Mouse (Mus musculus) lung, postnatal 0 days (tissue): ENCODE results near the gene Phf11c. TPM values are rescaled to one million over a fixed set of nuclear protein-coding genes. Genes with fewer than 3 reads are reported as not detected.
"Not testable (repeated sequence)": the region's sequence is repeated elsewhere in the genome, so short reads cannot be mapped to it uniquely, and the experiment has no call there.

ENCODE experiments used
- ATAC-seq: fragments of 200-750 bp; cut with Nextera tagmentation; 2 replicates; pipeline ENCODE4 v1.8.0; 2017; ENCODE audit warnings: moderate library complexity
- DNase-seq: peaks from one replicate; pipeline ENCODE4 v3.0.0-alpha.2; 2016; ENCODE audit warnings: low spot score
- H3K27ac ChIP-seq: fragments of 300-500 bp; sonication (generic); 2 replicates; pipeline ENCODE4 v1.5.1; 2014; ENCODE audit warnings: antibody characterized with exemption, mild to moderate bottlenecking, low read length, mixed read lengths
- H3K27me3 ChIP-seq: fragments of 300-500 bp; sonication (generic); replicated peaks from 2 replicates; pipeline ENCODE4 v1.6.1; 2014; ENCODE audit warnings: low read length, mixed read lengths; ENCODE audit not compliant: insufficient read depth
- H3K36me3 ChIP-seq: fragments of 300-500 bp; sonication (generic); 2 replicates; pipeline ENCODE4 v1.6.1; 2014; ENCODE audit warnings: low read length, mixed read lengths; ENCODE audit not compliant: insufficient read depth
- H3K4me1 ChIP-seq: fragments of 300-500 bp; sonication (generic); 2 replicates; pipeline ENCODE4 v1.6.1; 2014; ENCODE audit warnings: antibody characterized with exemption, low read depth, low read length, mixed read lengths; ENCODE audit not compliant: insufficient read depth
- H3K4me2 ChIP-seq: fragments of 300-500 bp; sonication (generic); replicated peaks from 2 replicates; pipeline ENCODE4 v1.6.1; 2014; ENCODE audit warnings: low read depth, mild to moderate bottlenecking, low read length, moderate library complexity, mixed read lengths
- H3K4me3 ChIP-seq: fragments of 300-500 bp; sonication (generic); 2 replicates; pipeline ENCODE4 v1.5.1; 2014; ENCODE audit warnings: low read depth, low read length
- H3K9ac ChIP-seq: fragments of 300-500 bp; sonication (generic); replicated peaks from 2 replicates; pipeline ENCODE4 v1.6.1; 2014; ENCODE audit warnings: low read depth, mild to moderate bottlenecking
- H3K9me3 ChIP-seq: fragments of 300-500 bp; sonication (generic); 2 replicates; pipeline ENCODE4 v1.6.1; 2016; ENCODE audit warnings: low read length, mixed read lengths
- CTCF ChIP-seq: IDR thresholded peaks from 2 replicates; pipeline ENCODE4 v1.5.1; 2016; ENCODE audit warnings: antibody characterized with exemption, mild to moderate bottlenecking
- EP300 ChIP-seq: IDR thresholded peaks from 2 replicates; pipeline ENCODE4 v1.6.1; 2016; ENCODE audit warnings: antibody characterized with exemption, mild to moderate bottlenecking, control low read depth
- WGBS: fragments of 180-500 bp; shearing (Covaris S2); extraction: QIAGEN DNeasy Blood & Tissue Kit; methylation state at CpG from one replicate; pipeline ENCODE4 v1.1.7; 2014; 5-methylcytosine and 5-hydroxymethylcytosine counted together
- polyA plus RNA-seq: library from polyadenylated mRNA; unstranded; fragments of >200 nt; fragmentation: Nextera tagmentation; extraction: Ambion mirVana; gene quantifications from 2 replicates; pipeline ENCODE4 v1.2.1, GENCODE M21; 2015

Phf11c gene
- polyA plus RNA-seq, 1 experiment from 2014 or later = 0.19 TPM

- Histone ChIP-seq H3K4me1 (no peaks in the 10 kb centered on the region), H3K27me3 (no peaks in the 10 kb centered on the region), H3K27ac (no peak overlapping the region), H3K9me3 (no peaks in the 10 kb centered on the region), H3K4me3 (no peak overlapping the region), H3K4me2 (no peak overlapping the region), H3K9ac (no peak overlapping the region), H3K36me3 (no peaks in the 10 kb centered on the region)
- DNase-seq (no peak), ATAC-seq (no peak)
- TF ChIP-seq EP300 (no peak), CTCF (no peak)
Measured at GRCm38 (mm10) chr14:59435206-59435605, 40.0 kb upstream of the Phf11c start.

DNA sequence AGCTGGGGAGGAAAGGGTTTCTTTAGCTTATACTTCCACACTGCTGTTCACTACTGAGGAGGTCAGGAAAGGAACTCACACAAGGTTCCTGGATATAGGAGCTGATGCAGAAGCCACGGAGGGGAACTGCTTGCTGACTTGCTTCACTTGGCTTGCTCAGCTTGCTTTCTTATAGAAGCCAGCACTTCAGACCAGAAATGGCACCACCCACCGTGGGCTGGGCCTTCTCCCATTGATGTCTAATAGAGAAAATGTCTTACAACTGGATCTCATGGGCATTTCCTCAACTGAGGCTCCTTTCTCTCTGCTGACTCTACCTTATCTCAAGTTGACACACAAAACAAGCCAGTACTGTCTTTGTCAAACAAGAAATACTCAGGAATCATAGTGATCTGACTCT is 38.7 kb upstream of the Phf11c start:
- Histone ChIP-seq H3K4me1 (no peaks in the 10 kb centered on the region), H3K36me3 (no peaks in the 10 kb centered on the region), H3K9me3 (no peaks in the 10 kb centered on the region), H3K4me3 (no peak overlapping the region), H3K27me3 (no peaks in the 10 kb centered on the region), H3K4me2 (no peak overlapping the region), H3K9ac (no peak overlapping the region), H3K27ac (no peak overlapping the region)
- no peak for TF ChIP-seq CTCF
- no peak for TF ChIP-seq EP300
- ATAC-seq (no peak), DNase-seq (no peak)
- 57% methylated on average over 2 of the region's 2 CpGs for WGBS

GRCm38 (mm10) chr14:59430556-59430955 is 35.4 kb upstream of the Phf11c start:
- no peak overlapping the region for H3K27ac ChIP-seq
- H3K27me3 ChIP-seq = no peaks in the 10 kb centered on the region
- no peak overlapping the region for H3K4me2 ChIP-seq
- TF ChIP-seq CTCF = no peak
- no peak for TF ChIP-seq EP300
- H3K4me1 ChIP-seq = no peaks in the 10 kb centered on the region
- no peak for ATAC-seq
- no peak overlapping the region for H3K9ac ChIP-seq
- H3K4me3 ChIP-seq = no peak overlapping the region
- WGBS = 70% methylated on average over 1 of the region's 1 CpGs
- no peak for DNase-seq
- no peaks in the 10 kb centered on the region for H3K36me3 ChIP-seq
- no peaks in the 10 kb centered on the region for H3K9me3 ChIP-seq

GRCm38 (mm10) chr14:59422912-59423663 is 27.9 kb upstream of the Phf11c start:
- H3K4me2 ChIP-seq = no peak overlapping the region
- ATAC-seq (no peak), DNase-seq (no peak)
- H3K36me3 ChIP-seq = no peaks in the 10 kb centered on the region
- TF ChIP-seq CTCF = no peak
- no peak for TF ChIP-seq EP300
- H3K27ac ChIP-seq = no peak overlapping the region
- no peaks in the 10 kb centered on the region for H3K9me3 ChIP-seq
- 85% methylated on average over 11 of the region's 11 CpGs for WGBS
- no peaks in the 10 kb centered on the region for H3K4me1 ChIP-seq
- no peaks in the 10 kb centered on the region for H3K27me3 ChIP-seq
- no peak overlapping the region for H3K4me3 ChIP-seq
- no peak overlapping the region for H3K9ac ChIP-seq

DNA sequence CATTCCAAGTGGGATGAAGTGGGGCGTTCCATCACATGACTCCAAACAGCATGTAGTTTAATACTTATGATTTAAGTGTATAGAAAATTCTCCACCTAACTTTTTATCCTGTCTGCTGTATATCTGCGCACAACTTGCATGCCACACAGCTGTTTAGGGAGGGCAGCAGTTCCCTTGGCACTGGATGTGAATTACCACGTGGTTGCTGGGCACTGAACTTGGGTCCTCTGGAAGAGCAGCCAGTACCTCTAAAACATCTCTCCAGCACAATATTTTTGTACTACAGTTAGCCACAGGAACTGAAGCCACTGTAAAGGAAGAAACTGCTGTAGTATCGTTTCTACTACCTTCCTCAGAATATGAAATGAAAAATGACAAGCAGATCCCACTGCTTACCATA is 23.0 kb upstream of the Phf11c start:
- no peak for DNase-seq
- no peak for TF ChIP-seq EP300
- no peak for TF ChIP-seq CTCF

GRCm38 (mm10) chr14:59414979-59415378 is 19.8 kb upstream of the Phf11c start:
- H3K4me1 ChIP-seq, H3K4me2 ChIP-seq, H3K9me3 ChIP-seq, H3K36me3 ChIP-seq, DNase-seq, ATAC-seq, H3K9ac ChIP-seq, H3K27me3 ChIP-seq, H3K27ac ChIP-seq, H3K4me3 ChIP-seq: not testable (repeated sequence)
- 98% methylated on average over 2 of the region's 2 CpGs for WGBS

More for the DNA sequence above, 23.0 kb upstream of the Phf11c start:
- no peak for ATAC-seq
- no peaks in the 10 kb centered on the region for H3K9me3 ChIP-seq
- no peaks in the 10 kb centered on the region for H3K36me3 ChIP-seq
- no peak overlapping the region for H3K27ac ChIP-seq
- 93% methylated on average over 4 of the region's 4 CpGs for WGBS
- H3K4me1 ChIP-seq = no peaks in the 10 kb centered on the region
- H3K4me3 ChIP-seq = no peak overlapping the region
- no peak overlapping the region for H3K4me2 ChIP-seq
- no peak overlapping the region for H3K9ac ChIP-seq
- H3K27me3 ChIP-seq = no peaks in the 10 kb centered on the region

GRCm38 (mm10) chr14:59396999-59397398 is 1.8 kb upstream of the Phf11c start:
- Histone ChIP-seq H3K4me1 (no peaks in the 10 kb centered on the region), H3K9ac (no peak overlapping the region), H3K27me3 (no peaks in the 10 kb centered on the region), H3K27ac (no peak overlapping the region), H3K4me3 (no peak overlapping the region), H3K4me2 (no peak overlapping the region), H3K9me3 (no peaks in the 10 kb centered on the region), H3K36me3 (no peaks in the 10 kb centered on the region)
- ATAC-seq = no peak
- DNase-seq = no peak
- no peak for TF ChIP-seq CTCF
- TF ChIP-seq EP300 = no peak
- WGBS = 83% methylated on average over 2 of the region's 2 CpGs
